Mouse (Mus musculus) heart, embryonic 16.5 days (tissue): ENCODE measurements around the gene Zfp965. TPM values are rescaled to one million over a fixed set of nuclear protein-coding genes. Genes with fewer than 3 reads are reported as not detected.
"Not testable (repeated sequence)": the region's sequence is repeated elsewhere in the genome, so short reads cannot be mapped to it uniquely, and the experiment has no call there.

ENCODE experiments used
- ATAC-seq: fragments of 200-750 bp; cut with Nextera tagmentation; replicated peaks from 2 replicates; pipeline ENCODE4 v1.8.0; 2017; ENCODE audit warnings: moderate number of reproducible peaks; ENCODE audit not compliant: insufficient read depth, low FRiP score; ENCODE audit errors: extremely low read depth
- H3K27ac ChIP-seq: fragments of 300-500 bp; sonication (generic); 2 replicates; pipeline ENCODE4 v1.5.1; 2014; ENCODE audit warnings: mild to moderate bottlenecking, low read length, control low read depth, moderate library complexity
- H3K27me3 ChIP-seq: fragments of 300-500 bp; sonication (generic); 2 replicates; pipeline ENCODE4 v1.6.1; 2014; ENCODE audit warnings: low read length, mixed read lengths; ENCODE audit not compliant: control insufficient read depth, insufficient read depth
- H3K36me3 ChIP-seq: fragments of 300-500 bp; sonication (generic); 2 replicates; pipeline ENCODE4 v1.6.1; 2014; ENCODE audit not compliant: control insufficient read depth, insufficient read depth
- H3K4me1 ChIP-seq: fragments of 300-500 bp; sonication (generic); 2 replicates; pipeline ENCODE4 v1.6.1; 2014; ENCODE audit warnings: low read length, mixed read lengths; ENCODE audit not compliant: control insufficient read depth, insufficient read depth
- H3K4me2 ChIP-seq: fragments of 300-500 bp; sonication (generic); 2 replicates; pipeline ENCODE4 v1.6.1; 2014; ENCODE audit warnings: low read depth, mild to moderate bottlenecking, control low read depth, low read length
- H3K4me3 ChIP-seq: fragments of 300-500 bp; sonication (generic); 2 replicates; pipeline ENCODE4 v1.5.1; 2014; ENCODE audit warnings: mild to moderate bottlenecking, control low read depth, low read length
- H3K9ac ChIP-seq: fragments of 300-500 bp; sonication (generic); 2 replicates; pipeline ENCODE4 v1.6.1; 2014; ENCODE audit warnings: low read length, control low read depth
- H3K9me3 ChIP-seq: fragments of 300-500 bp; sonication (generic); replicated peaks from 2 replicates; pipeline ENCODE4 v1.6.1; 2016; ENCODE audit warnings: low read length; ENCODE audit not compliant: control insufficient read depth
- WGBS: fragments of 180-500 bp; shearing (Covaris S2); extraction: QIAGEN DNeasy Blood & Tissue Kit; methylation state at CpG from one replicate; pipeline ENCODE4 v1.1.7; 2014; 5-methylcytosine and 5-hydroxymethylcytosine counted together
- polyA plus RNA-seq: library from polyadenylated mRNA; unstranded; fragments of >200 nt; fragmentation: Nextera tagmentation; extraction: Ambion mirVana; gene quantifications from 2 replicates; pipeline ENCODE4 v1.2.1, GENCODE M21; 2015

Zfp965 gene
- polyA plus RNA-seq: 6.8 and 13.5 TPM in 2 replicates

- H3K9me3 ChIP-seq, H3K36me3 ChIP-seq, H3K4me1 ChIP-seq, ATAC-seq, H3K27ac ChIP-seq, H3K9ac ChIP-seq, H3K4me3 ChIP-seq, H3K4me2 ChIP-seq, H3K27me3 ChIP-seq: not testable (repeated sequence)
- no CpG with 5 or more reads among the region's 6 CpGs for WGBS
Observed at GRCm38 (mm10) chr2:175469685-175470084, at the start of gene Zfp965. Gene Zfp965 (plus strand): TSS chr2:175469985.

GRCm38 (mm10) chr2:175435707-175436106 is 34.1 kb upstream of the Zfp965 start, which contains the start of gene Gm4724:
Gene Gm4724 (minus strand): TSS chr2:175435807.
- not testable (repeated sequence) for H3K36me3 ChIP-seq, H3K27ac ChIP-seq, H3K9me3 ChIP-seq, H3K4me1 ChIP-seq, H3K27me3 ChIP-seq, H3K9ac ChIP-seq, H3K4me2 ChIP-seq, H3K4me3 ChIP-seq, ATAC-seq
- WGBS: no CpG with 5 or more reads among the region's 4 CpGs

Other genes starting within 250 kb of the Zfp965 start
- not detected in 2 replicates for gene Gm14440, start 194.9 kb upstream of the Zfp965 start, polyA plus RNA-seq
- 10.8 and 11.0 TPM in 2 replicates for gene Gm4631, start 131.8 kb upstream of the Zfp965 start, polyA plus RNA-seq
- gene Zfp968, start 97.5 kb upstream of the Zfp965 start, polyA plus RNA-seq: 5.6 and 6.7 TPM in 2 replicates
- gene Gm4724, start 34.2 kb upstream of the Zfp965 start, polyA plus RNA-seq: 8.6 and 11.0 TPM in 2 replicates
- not detected in 2 replicates for gene Gm11007, start 174.0 kb downstream of the Zfp965 start, polyA plus RNA-seq
- 14.1 and 22.7 TPM in 2 replicates for gene Zfp969, start 233.7 kb downstream of the Zfp965 start, polyA plus RNA-seq